Mouse (Mus musculus) lung, embryonic 16.5 days (tissue): ENCODE measurements at regions not wholly inside any gene's neighbourhood (a gene's known extent, or its start where the extent isn't known, plus 50 kb on each side); places are given as distances from the start of the nearest gene placed in this dataset.

ENCODE experiments used
- ATAC-seq: fragments of 200-750 bp; cut with Nextera tagmentation; 2 replicates; pipeline ENCODE4 v1.8.0; 2017; ENCODE audit warnings: low read depth, mild to moderate bottlenecking, moderate library complexity
- H3K27ac ChIP-seq: fragments of 300-500 bp; sonication (generic); 2 replicates; pipeline ENCODE4 v1.5.1; 2014; ENCODE audit warnings: mild to moderate bottlenecking, control low read depth, low read length
- H3K27me3 ChIP-seq: fragments of 300-500 bp; sonication (generic); 2 replicates; pipeline ENCODE4 v1.6.1; 2014; ENCODE audit warnings: low read depth, low read length, mixed read lengths; ENCODE audit not compliant: control insufficient read depth, insufficient read depth
- H3K36me3 ChIP-seq: fragments of 300-500 bp; sonication (generic); 2 replicates; pipeline ENCODE4 v1.6.1; 2014; ENCODE audit warnings: low read length; ENCODE audit not compliant: control insufficient read depth, insufficient read depth
- H3K4me1 ChIP-seq: fragments of 300-500 bp; sonication (generic); replicated peaks from 2 replicates; pipeline ENCODE4 v1.6.1; 2014; ENCODE audit warnings: low read length, mixed read lengths; ENCODE audit not compliant: control insufficient read depth, insufficient read depth
- H3K4me2 ChIP-seq: fragments of 300-500 bp; sonication (generic); 2 replicates; pipeline ENCODE4 v1.6.1; 2014; ENCODE audit warnings: low read depth, low read length, control low read depth
- H3K4me3 ChIP-seq: fragments of 300-500 bp; sonication (generic); 2 replicates; pipeline ENCODE4 v1.5.1; 2014; ENCODE audit warnings: mild to moderate bottlenecking, low read length, control low read depth
- H3K9ac ChIP-seq: fragments of 300-500 bp; sonication (generic); 2 replicates; pipeline ENCODE4 v1.6.1; 2014; ENCODE audit warnings: low read length, control low read depth
- H3K9me3 ChIP-seq: fragments of 300-500 bp; sonication (generic); 2 replicates; pipeline ENCODE4 v1.6.1; 2016; ENCODE audit warnings: low read length; ENCODE audit not compliant: control insufficient read depth
- WGBS: fragments of 180-500 bp; shearing (Covaris S2); extraction: QIAGEN DNeasy Blood & Tissue Kit; methylation state at CpG from one replicate; pipeline ENCODE4 v1.1.7; 2014; 5-methylcytosine and 5-hydroxymethylcytosine counted together

DNA sequence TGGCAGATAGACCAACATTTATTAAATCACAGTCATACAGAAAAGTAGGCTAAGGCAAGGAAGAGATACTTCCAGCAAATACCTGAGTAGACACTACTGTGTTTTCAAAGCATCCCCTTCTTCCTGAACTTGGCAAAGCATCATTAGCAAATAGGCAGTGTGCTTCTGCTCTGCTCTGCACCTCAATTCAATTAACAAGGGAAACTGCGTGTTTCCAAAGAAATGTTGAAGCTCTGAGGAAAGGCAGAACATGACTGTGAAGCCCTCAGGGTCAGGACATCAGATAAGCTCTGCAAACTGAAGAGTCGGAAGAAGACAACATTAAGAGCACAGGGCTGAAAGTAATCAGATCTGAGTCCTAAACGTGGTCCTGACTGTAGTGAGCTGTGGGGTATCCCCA, 516.1 kb upstream of the Tnp1 start:
- Histone ChIP-seq H3K4me3 (no peak overlapping the region), H3K9ac (no peak overlapping the region), H3K9me3 (no peaks in the 10 kb centered on the region), H3K27ac (no peak overlapping the region), H3K36me3 (no peaks in the 10 kb centered on the region), H3K4me2 (no peak overlapping the region), H3K27me3 (no peaks in the 10 kb centered on the region), H3K4me1 (no peaks in the 10 kb centered on the region)
- 39% methylated on average over 3 of the region's 3 CpGs for WGBS
- no peak for ATAC-seq

GRCm38 (mm10) chr1:73530326-73530725, 514.6 kb upstream of the Tnp1 start:
- no peak overlapping the region for H3K4me2 ChIP-seq
- H3K9me3 ChIP-seq, result no peaks in the 10 kb centered on the region
- no peak overlapping the region for H3K27ac ChIP-seq
- WGBS, result 59% methylated on average over 2 of the region's 2 CpGs
- no peak overlapping the region for H3K4me3 ChIP-seq
- H3K27me3 ChIP-seq, result no peaks in the 10 kb centered on the region
- ATAC-seq, result no peak
- H3K36me3 ChIP-seq, result no peaks in the 10 kb centered on the region
- no peaks in the 10 kb centered on the region for H3K4me1 ChIP-seq
- no peak overlapping the region for H3K9ac ChIP-seq

DNA sequence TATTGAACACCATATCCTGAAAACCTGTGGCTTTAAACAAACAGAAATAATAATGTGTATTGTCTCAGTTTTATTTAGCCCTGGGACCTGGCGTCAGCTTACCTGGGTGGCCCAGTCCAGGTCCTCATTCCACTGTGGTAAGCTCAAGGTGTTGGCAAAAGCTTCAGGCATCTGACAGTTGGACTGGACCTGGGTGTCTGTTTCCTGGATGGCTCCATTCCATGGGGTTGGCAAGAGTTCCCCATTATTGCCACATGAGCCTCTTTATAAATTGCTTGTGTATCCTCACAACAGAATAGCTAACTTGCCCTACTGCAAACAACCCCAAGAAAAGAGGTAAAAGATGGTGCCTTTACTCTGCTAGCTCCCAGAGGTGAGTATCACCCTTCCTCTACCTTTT, 512.9 kb upstream of the Tnp1 start:
- Histone ChIP-seq H3K27ac (no peak overlapping the region), H3K4me2 (no peak overlapping the region), H3K9ac (no peak overlapping the region), H3K4me1 (no peaks in the 10 kb centered on the region), H3K9me3 (no peaks in the 10 kb centered on the region), H3K36me3 (no peaks in the 10 kb centered on the region), H3K27me3 (no peaks in the 10 kb centered on the region), H3K4me3 (no peak overlapping the region)
- WGBS, result 90% methylated on average over 1 of the region's 1 CpGs
- no peak for ATAC-seq

DNA sequence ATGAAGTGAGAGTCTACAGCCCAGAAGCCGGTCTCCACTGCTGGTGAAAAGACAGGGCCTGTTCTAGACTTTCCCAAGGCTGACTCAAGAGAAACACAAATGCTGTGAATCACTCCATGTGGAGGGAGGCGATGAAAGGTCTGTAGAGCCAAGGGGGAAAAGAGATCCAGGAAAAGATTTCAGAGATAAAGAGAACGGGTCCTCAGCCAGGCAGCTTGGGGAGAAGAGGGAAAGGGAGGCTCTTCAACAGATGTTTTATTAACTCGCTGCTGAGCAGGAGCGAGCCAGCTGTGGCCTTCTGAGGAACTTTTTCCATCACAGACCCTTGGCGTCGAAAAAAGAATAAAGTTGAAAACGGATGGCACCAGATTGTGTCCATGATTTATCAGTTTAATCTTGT, 500.7 kb upstream of the Tnp1 start:
- Histone ChIP-seq H3K9ac (no peak overlapping the region), H3K4me3 (no peak overlapping the region), H3K27me3 (no peaks in the 10 kb centered on the region), H3K9me3 (no peaks in the 10 kb centered on the region), H3K36me3 (no peaks in the 10 kb centered on the region), H3K4me2 (no peak overlapping the region), H3K27ac (no peak overlapping the region), H3K4me1 (peaks cover 5% of the 10 kb centered on the region)
- ATAC-seq, result 0 out of 2 replicates have a peak, but pooled peaks have one; percentile 23
- 59% methylated on average over 8 of the region's 8 CpGs for WGBS

- no peak overlapping the region for H3K4me2 ChIP-seq
- 90% methylated on average over 5 of the region's 5 CpGs for WGBS
- no peak for ATAC-seq
Measured at GRCm38 (mm10) chr1:73515781-73516180, 500.1 kb upstream of the Tnp1 start.

DNA sequence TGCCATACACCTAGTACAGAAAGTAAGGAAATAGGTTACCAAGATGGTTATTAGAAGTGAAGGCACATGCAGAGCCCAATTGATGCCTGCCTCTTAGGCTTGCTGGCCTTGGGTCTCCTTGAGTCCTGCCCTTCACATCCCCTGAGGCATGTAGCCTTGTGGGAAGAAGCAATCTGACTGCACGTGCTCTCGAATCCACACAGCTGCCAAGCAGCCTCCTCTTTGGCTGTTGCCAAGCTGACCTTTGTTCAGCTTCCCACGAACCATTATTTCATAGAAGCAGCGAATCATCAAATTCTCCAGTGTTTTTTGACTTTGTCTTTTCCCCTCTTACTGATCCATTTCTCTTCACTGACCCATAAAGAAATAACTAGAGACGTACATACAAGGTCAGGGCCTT, 498.1 kb upstream of the Tnp1 start:
- WGBS, result 37% methylated on average over 5 of the region's 5 CpGs
- H3K9ac ChIP-seq, result no peak overlapping the region
- H3K9me3 ChIP-seq, result no peaks in the 10 kb centered on the region
- no peak overlapping the region for H3K4me3 ChIP-seq
- H3K27me3 ChIP-seq, result no peaks in the 10 kb centered on the region
- peak overlapping the region; percentile 75 for H3K27ac ChIP-seq
- H3K36me3 ChIP-seq, result no peaks in the 10 kb centered on the region
- ATAC-seq, result no peak
- H3K4me2 ChIP-seq, result no peak overlapping the region
- H3K4me1 ChIP-seq, result peaks cover 5% of the 10 kb centered on the region

More at GRCm38 (mm10) chr1:73515781-73516180, 500.1 kb upstream of the Tnp1 start:
- Histone ChIP-seq H3K4me3 (no peak overlapping the region), H3K4me1 (peaks cover 5% of the 10 kb centered on the region), H3K9ac (no peak overlapping the region), H3K36me3 (no peaks in the 10 kb centered on the region), H3K27ac (no peak overlapping the region), H3K9me3 (no peaks in the 10 kb centered on the region), H3K27me3 (no peaks in the 10 kb centered on the region)

DNA sequence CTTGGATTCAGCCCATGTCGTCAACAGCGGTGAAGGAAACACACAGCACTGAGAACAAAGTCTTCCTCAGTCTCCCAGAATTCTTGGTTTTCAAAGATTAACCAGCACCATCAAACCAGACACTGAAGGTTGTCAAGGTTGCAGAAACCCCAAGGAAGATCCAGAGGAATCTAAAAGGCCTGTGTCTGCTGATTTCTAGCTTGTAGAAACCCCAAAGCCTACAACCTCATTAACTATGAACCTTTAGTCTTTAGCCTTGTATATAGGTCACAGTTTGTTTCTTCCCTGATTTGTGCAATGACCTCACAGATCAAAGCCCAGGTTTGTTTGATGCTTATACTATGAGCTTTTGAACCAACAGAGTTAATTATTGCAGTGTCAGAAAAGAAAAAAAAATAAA, 497.1 kb upstream of the Tnp1 start:
- no peak overlapping the region for H3K4me3 ChIP-seq
- no peak for ATAC-seq
- H3K27me3 ChIP-seq, result no peaks in the 10 kb centered on the region
- H3K4me1 ChIP-seq, result peaks cover 5% of the 10 kb centered on the region
- no peaks in the 10 kb centered on the region for H3K9me3 ChIP-seq
- no peaks in the 10 kb centered on the region for H3K36me3 ChIP-seq
- WGBS, result 88% methylated on average over 2 of the region's 2 CpGs
- H3K9ac ChIP-seq, result no peak overlapping the region
- no peak overlapping the region for H3K4me2 ChIP-seq
- H3K27ac ChIP-seq, result no peak overlapping the region

- Histone ChIP-seq H3K4me1 (no peaks in the 10 kb centered on the region; the same call in 1 of the 2 replicates), H3K4me3 (no peak overlapping the region), H3K27me3 (no peaks in the 10 kb centered on the region), H3K9ac (no peak overlapping the region), H3K27ac (no peak overlapping the region), H3K36me3 (no peaks in the 10 kb centered on the region), H3K4me2 (no peak overlapping the region), H3K9me3 (no peaks in the 10 kb centered on the region)
- 22% methylated on average over 10 of the region's 10 CpGs for WGBS
- ATAC-seq, result no peak
Measured at GRCm38 (mm10) chr1:73507071-73507754, 491.5 kb upstream of the Tnp1 start.

DNA sequence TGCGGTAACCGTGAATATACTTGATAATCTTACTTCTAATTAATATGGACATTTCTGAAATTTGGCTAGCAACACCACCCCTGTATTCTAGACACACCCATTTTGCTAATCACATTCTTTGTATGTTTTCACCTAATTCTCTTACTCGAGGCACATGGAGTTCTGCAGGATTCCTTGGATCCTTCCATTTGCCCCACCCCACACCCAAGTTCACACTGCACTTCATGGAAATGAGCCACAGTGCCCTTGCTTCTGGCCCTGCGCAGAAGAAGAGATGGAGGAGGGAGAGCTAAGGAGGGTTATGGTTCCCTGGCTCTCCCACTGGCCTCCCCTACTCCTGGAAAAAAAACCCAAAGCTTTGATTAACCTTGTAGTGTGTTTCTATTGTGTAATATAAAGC, 487.9 kb upstream of the Tnp1 start:
- Histone ChIP-seq H3K27me3 (no peaks in the 10 kb centered on the region), H3K4me3 (no peak overlapping the region), H3K9me3 (no peaks in the 10 kb centered on the region), H3K27ac (no peak overlapping the region), H3K36me3 (no peaks in the 10 kb centered on the region), H3K4me1 (no peaks in the 10 kb centered on the region; the same call in 1 of the 2 replicates), H3K9ac (no peak overlapping the region), H3K4me2 (no peak overlapping the region)
- 76% methylated on average over 4 of the region's 4 CpGs for WGBS
- ATAC-seq, result no peak

GRCm38 (mm10) chr1:73500671-73501070, 485.0 kb upstream of the Tnp1 start:
- no peak for ATAC-seq
- H3K27me3 ChIP-seq, result no peaks in the 10 kb centered on the region

More at GRCm38 (mm10) chr1:73500671-73501070, 485.0 kb upstream of the Tnp1 start:
- no peak overlapping the region for H3K27ac ChIP-seq
- H3K36me3 ChIP-seq, result no peaks in the 10 kb centered on the region
- H3K9me3 ChIP-seq, result no peaks in the 10 kb centered on the region
- H3K4me2 ChIP-seq, result no peak overlapping the region
- no peaks in the 10 kb centered on the region for H3K4me1 ChIP-seq
- no peak overlapping the region for H3K9ac ChIP-seq
- WGBS, result 84% methylated on average over 3 of the region's 3 CpGs
- H3K4me3 ChIP-seq, result no peak overlapping the region
